Mouse (Mus musculus): Measurements from ENCODE around the gene Syn1.

Syn1 gene

DNA sequence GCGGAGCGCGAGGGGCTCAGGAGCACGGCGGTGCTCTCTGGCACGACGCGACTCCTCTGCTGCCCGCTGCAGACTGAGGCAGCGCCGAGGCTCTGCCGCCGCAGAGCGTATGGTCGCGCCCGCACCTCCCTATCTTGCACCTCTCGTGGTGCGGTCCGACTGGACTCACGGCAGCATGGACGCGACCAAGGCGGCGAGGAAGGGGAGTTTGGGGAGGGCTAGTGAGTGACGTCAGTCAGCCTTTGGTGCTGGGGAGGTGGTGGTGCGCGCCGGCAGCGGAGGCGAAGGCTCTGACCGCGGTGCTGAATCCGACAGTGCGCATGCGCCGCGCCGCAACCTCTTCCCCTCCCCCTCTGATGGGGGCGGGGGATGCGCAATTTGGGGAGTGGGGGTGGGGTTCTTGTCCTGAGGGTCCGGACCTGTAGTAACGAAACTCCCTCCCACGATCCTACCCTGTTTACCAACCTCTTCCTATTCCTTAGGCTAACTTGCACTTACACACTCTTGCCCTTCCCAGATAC, at the start of gene Syn1:
TSS of gene Syn1 (minus strand) at position 161 of the 521 bp plus-strand sequence.
- DNase-seq (ENCODE audit: low read depth): peak; percentile 79

DNA sequence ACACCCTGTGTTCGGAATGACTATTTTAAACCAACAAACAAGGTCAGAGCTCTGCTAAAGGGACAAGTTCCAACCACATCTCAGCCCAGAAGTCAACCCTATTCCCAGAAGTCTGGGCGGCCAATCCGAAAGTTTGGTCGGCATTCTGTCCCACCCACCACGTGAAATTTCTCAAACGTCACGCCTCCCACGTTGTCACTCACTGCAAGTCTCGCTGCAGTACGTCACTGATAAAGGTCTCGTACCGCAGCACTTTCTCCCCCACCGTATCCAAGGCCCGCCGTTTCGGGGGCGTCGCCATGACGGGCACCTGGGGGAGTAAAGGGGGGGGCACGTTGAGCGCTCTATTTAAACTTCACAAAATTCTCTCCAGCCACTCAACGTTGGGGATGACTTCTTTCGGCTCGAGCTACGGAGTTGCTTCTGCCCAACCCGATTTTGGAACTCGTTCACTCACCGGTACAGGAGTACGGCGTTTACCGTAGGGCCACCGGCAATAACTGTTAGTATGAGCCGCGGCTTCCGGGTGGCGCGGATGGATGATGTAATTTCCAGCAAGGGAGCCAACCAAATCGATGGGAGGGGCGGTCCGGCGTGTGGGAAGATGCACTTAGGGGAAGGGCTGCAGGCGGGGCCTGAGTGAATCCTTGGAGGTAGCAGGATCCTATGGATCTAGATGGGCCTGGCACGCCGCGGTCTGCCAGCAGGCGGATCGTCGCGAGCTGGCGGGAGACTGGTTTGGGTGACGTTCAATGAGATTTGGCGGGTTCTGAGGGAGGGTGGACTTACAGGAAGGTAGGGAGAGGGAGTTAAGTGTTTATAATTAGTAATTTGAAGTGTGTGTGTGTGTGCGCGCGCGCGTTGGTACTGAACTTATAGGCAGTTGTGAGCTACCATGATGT, 40.9 kb upstream of the Syn1 start, which contains the start of gene Uxt:
TSS of gene Uxt (minus strand) at position 541 of the 902 bp plus-strand sequence.
- peak; percentile 92 for DNase-seq (ENCODE audit: low read depth)

DNA sequence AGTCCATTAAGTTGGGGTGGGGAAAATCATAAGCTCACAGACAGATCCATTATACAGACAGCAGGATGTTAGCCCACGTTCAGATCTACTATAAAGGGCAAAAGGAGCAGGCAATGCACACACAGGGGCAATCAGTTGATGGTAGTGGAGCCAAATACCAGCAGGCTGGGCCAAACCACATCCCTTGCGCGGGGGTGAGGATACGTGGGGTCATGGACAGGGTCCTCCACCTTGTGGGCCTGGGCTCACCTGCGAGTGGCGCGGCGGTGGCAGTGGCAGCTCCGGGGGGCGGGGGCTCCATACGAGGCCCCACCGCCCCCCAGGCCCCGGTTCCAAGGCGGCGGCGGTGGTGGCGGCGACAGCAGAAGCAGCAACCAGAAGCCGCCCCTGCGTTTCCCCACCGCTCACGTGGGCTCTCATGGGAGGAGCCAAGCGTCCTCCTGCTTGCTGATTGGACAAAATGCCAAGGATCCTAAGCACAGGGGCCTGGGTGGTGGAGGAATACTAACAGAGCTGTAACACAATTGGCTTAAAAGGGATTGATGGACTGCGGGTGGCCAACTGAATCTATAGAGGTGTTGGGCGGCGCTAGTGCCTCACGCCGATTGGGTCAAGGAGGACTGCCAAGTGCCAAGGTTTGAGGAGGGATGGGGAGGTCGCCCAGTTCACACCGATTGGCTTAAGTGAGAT, 29.5 kb upstream of the Syn1 start, which contains the start of gene Elk1:
TSS of gene Elk1 (minus strand) at position 418 of the 690 bp plus-strand sequence.
- DNase-seq (ENCODE audit: low read depth): peak; percentile 91

DNA sequence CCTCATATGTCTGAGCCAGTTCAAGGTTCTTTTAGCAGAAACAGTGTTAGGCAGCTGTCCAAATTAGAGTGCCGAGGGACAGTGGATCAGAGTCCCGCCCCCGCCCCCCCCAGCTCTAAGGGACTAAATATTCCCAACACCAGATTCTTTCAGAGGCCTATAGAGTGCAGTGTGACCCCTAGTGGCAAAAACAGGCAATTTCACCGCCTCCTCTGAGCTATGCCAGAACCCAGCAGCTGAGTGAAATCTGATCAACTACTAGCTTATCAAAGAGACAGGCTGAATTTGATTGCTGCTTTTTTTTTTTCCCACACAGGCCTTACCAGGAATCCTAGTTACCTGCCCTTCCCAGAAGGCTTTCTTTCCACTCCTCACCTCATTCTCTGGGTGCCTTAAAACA, 25.3 kb upstream of the Syn1 start:
- DNase-seq (ENCODE audit: low read depth): peak; percentile 59

DNA sequence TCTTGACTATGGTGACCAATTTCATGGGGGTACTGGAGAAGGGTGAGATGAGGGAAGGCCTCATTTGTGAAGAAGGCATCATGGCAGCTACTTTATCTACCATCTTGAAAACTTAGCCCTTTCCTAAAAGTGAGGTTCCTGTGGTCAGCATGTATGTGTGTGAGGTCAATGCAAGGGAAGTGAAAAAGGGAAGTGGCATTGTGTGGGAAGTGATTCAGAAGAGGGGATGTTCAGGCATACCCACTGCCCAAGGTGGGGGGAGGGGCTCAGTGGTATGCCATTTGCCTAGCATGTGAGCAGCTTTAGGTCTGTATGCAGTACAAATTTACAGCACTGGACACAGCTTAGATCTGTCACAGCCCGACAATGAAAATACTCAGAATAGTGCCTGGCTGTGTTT, 11.2 kb upstream of the Syn1 start:
- DNase-seq (ENCODE audit: low read depth): no peak

DNA sequence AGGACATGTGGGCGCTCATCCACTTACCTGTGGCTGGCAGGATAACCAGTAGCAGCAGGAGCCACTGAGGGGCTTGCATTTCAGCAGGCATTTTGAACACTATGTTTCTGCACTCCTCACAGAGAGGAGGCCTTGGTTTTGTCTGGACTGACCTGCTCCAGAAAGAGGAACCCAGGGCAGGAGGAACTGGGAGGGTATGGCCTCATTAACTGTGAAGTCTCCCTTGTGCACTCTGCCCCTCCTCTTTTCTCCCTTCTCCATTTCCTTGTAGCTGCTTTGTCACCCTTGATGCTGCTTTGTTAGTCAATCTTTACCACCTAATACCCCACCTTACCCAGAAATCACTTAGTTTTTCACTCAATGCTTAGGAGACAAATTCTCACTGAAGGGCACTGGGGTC, 10.6 kb upstream of the Syn1 start, which contains the start of gene Cfp:
TSS of gene Cfp (minus strand) at position 192 of the 400 bp plus-strand sequence.
- DNase-seq (ENCODE audit: low read depth): no peak

DNA sequence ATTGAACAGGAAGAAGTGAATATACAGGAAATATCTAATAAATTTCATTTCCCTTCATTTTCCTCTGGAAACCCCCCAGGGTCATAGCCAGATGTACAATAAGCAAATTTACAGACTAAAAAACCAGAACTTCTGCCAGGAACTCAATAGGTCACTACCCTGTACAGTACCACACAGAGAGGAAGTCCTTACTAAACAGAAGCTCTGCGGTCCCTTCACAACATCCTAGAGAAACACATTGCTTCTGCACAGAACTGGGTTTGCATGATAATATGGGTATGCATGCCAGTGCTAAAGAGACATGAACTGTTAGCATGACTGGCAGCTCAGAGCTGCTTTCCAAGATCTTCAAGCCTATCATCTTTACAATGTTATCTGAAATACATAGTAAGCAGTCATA, 9.1 kb upstream of the Syn1 start:
- no peak for DNase-seq (ENCODE audit: low read depth)

DNA sequence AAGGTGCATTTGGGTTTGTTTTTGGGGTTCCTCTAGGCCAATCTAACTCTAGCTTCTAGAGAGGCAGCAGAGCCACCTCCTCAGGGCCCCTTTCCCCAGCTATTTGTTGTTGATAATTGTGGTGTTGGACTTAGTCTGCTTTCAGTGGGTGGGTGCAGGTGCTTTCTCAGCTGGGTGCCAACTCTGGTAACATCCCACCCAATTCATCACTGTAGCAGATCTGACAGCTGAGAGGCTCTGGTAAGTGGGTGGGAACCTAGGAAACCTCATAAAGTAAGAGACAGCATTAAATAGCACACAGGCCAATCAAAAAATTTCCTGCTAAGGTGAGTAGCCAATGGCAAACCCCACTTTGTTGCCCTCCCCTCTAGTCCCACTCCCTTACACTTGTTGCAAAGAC, 4.2 kb upstream of the Syn1 start:
- DNase-seq (ENCODE audit: low read depth): no peak

DNA sequence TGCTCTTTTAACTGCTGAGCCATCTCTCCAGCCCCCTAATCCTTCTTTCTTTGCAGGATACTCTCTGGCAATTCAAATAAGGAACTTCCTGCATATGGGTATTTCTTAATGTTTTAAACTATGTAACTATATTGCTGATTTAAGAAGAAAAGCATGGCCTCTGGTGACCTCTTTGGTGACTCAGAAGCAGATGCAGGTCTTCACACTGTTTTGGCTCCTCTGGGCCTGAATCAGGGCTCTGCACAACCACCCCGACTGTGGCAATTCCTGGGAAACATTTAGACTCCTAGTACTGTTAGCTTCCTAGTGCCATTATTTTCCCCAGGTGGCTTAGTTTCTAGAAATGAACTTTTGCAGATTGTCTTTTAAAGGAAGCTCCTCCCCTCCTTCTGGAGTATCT, 2.7 kb upstream of the Syn1 start:
- DNase-seq (ENCODE audit: low read depth): no peak

DNA sequence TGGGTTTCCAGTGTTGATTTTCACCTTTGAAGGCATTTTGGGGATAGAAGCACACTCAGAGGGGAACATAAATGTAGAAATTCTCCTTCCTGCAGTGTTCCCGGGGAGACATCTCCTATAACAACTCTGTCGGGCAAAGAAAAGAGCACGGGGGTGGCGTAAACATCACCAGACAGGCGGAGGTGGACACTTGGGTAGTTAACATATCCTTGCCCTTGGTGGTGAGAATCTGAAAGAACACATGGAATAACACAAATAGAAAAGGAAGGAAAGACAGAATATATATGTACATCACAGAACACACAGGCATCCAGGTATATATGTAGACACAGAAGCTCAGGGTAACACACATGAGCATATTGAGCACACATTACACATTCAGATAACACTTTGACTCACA, 562 bp upstream of the Syn1 start:
- DNase-seq (ENCODE audit: low read depth): peak; percentile 3

DNA sequence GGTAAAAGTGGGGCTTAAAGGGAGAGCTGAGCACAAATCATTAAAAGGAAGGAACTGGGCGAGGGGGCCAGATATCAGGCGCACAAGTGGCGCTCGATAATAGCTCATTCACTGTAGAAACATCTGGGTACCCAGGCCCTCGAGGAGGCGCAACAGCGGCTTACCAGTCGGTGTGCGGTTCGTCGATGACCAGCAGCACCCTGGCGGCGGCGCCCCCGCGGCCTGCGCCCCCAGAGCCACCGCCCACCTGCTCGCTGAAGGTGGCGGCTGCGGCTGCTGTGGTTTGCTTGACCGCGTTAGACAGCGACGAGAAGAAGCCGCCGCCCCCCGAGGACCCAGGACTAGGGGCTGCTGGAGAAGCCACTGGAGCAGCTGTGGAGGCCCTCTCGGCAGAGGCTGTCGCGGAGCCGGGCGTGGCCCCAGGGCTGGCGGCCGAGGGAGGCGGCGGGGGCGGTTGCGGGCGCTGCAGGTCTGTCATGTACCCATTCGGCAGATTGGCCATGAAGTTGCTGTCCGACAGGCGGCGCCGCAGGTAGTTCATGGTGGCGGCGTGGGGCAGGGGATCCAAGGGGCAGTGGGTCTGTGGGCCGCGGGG, 458 bp downstream of the Syn1 start:
- DNase-seq (ENCODE audit: low read depth): no peak

DNA sequence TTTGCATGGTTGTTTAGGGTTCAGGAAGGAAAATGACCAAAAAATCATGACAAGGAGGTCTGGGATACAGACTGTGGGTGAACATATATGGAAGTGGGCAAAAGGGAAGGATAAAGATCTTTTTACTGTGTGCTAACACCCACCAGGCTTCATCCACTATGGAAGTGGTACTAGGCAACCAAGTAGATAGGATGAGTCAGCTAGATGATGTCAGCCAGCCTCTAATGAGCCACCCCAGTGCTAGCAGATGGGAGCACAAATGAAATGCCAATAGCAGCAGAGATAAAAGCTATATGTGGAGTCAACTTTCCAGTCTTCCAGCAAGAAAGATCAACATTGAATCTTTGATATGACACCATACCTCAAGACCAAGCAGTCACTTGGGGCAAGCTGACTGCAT, 5.7 kb downstream of the Syn1 start:
- DNase-seq (ENCODE audit: low read depth): no peak

DNA sequence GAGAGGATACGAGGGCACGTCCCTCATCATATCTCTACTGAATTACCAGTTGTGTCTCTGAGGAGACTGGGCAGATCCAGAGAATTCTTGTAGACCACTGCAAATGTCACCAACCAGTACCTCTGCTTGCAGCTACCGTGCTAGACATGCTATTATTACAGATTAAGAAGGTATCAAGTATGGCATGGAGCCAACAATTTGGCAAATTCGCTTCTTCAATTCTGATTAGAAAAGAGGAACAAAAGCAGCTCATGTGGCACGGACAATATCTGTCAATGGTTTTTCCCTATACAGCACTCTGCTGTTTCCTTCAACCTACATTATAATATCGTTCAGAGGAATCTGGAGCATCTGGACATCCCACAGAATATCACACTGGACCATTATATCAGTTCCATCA, 7.1 kb downstream of the Syn1 start:
- DNase-seq (ENCODE audit: low read depth): no peak

DNA sequence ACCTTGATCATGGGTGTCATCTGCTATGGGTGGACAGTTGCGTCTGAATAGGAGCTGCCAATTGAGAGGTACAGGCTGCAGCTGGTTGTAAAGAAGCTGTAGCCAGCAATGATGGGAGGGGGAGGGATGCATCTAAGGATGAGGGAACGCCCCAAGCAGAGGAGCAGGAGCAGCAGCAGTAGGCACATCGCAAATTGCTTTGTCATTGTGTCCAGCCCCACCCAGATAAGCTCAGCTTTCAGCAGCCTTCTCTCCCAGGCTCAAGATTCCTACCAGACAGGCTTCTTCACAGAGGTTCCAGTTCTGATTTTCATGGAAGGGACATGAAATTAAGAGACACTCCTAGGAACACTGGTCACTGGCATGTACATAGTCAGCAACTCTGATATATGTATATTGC, 10.7 kb downstream of the Syn1 start:
- DNase-seq (ENCODE audit: low read depth): no peak

DNA sequence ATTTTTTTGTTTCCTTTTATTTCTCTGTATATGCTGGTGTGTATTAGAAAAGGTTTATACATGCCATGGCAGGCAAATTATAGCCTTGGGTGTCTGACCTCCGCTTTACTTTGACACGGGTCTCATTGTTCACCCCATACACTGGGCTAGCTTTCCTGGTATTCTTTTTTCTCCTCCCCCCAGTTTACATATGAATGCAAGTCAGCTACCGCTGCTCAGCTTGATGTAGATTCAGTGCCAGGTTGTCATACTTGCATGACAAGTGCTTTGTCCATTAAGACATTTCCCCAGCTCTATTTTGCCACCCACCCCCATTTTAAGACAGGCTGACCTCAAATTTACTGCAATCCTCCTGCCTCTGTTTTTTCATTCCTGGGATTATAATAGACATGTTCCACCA, 45.6 kb downstream of the Syn1 start:
- no peak for DNase-seq (ENCODE audit: low read depth)

DNA sequence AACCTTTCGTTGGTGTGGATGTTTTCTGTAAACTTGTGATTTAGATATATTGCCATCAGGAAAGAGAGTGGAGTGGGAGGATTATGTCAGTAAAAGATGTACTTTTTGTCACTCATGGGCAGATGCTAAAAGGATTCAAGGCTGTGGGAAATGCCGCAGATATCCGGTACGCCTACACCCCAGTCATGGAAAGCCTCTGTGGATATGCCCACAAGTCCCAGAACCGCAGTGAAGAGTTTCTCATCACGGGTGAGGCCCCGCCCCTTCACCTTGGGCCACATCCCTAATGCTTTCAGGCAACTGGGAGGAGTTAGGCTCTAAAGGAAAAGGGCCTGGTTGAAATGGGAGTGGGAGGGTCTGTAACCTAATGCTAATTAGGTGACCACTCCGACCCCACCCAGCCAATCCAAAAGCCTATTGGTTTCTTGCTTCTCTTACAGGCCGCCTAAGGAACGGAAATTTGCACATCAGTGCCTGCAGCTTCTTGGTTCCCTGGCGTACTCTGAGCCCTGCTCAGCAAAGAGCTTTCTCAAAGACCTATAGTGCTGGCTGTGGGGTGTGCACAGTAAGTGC, 47.8 kb downstream of the Syn1 start:
- no peak for DNase-seq (ENCODE audit: low read depth)

DNA sequence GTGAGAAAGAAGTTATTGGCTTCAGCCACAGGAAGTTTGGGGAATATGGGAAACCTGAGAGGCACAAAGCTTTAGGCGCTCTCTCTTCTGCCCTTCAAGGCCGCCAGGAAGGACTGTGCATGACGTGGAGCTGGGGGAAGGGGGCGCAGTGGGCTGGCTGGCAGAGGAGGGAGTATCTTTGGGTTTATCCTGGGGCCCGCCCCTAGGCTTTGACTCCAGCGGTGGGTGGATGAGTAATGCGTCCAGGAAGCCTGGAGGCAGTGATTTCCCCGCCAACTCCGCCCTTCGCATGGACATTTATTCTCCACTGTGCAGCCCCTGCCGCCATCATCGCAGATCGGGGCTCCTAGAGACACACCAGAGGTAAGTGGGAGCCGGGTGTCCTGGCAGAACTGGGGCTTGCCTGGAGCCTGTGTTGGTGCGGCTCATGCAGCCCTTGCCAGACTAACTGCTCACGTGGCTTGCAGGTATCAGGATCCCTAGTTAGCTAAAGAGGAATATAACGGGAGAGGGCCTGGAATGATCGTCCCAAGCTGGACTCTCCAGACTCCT, 50.8 kb downstream of the Syn1 start, which contains the start of gene Timp1:
TSS of gene Timp1 (plus strand) at position 205 of the 552 bp plus-strand sequence.
- DNase-seq (ENCODE audit: low read depth): no peak

DNA sequence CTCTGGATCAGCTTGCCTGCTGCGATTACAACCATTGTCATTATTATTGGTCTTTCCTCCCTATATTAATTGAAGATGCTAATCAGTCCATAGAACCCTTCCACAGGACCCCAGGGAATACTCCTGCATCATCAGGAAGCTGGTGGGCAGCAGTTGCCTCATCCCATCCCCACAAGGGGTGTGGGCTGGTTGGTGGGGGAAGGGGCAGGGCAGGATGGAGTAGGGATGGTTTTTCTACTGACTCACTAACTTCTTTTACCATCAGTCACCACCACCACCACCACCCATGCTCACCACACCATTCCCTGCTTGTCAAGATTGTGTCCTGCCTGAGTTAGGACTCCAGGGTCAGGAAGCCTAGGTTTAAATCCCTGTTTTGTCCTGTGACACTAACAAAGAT, 51.6 kb downstream of the Syn1 start:
- DNase-seq (ENCODE audit: low read depth): no peak

DNA sequence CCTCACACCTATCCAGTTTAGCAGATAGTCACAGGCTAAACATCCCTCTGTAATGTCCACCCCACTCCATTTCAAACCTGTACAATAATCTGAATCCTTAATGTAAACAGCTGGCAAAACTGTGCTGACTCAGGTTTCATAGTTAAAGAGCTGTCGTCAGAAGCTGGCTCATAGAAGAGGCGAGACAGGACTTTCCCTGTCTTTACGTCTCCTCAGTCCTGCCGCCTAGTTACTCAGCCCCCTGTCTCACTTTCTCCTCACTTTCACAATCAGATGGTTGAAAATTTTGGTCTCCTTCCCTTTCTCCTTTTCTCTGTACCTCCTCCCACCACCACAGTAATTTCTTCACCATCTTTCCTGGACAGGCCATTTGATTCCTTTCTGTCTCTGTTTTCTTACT, 52.7 kb downstream of the Syn1 start:
- no peak for DNase-seq (ENCODE audit: low read depth)

DNA sequence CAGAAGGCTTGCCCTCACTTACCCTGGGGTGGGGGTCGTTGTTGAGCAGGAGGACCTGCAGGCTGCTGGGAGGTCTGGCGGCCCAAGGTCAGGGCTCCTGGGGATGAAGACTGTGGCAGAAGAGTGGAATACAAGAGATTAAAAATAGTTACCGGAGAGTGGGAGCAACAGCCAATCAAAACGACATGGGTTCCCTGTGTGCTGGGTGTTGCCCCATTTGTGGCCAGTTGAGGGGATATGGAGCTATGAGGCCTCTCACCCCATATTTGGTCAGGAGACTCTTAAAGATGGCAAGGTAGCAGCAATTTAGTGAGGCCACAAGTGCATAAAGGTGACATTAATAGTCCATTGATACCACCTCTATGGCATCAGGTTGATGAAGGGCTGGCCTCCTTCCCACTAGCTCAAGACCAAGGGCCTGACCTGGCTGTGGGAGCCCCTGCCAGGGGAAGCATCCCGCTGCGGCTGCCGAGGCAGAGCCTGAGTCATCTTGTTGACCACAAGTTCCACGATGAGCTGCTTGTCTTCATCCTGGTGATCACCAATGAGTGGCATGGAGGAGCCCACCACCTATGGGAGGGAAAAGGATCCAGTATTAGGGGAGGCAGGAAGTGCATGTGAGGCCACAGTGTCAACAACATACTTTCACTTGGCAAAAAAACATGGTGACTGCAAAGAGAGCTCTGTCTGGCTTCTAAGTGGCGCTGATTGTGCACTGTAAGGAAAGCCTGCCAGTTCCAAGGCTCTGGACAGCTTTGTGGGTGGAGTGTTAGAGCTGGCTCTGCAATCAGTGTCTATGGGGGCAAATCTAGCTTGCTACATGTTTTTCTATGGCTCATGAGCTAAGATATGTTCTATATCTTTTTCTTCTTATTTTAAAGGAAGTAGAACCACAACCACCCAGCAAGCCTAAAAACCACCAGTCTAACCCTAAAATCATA, 57.4 kb downstream of the Syn1 start:
- DNase-seq (ENCODE audit: low read depth): peak; percentile 5

All from induced T-regulatory cell, adult 2 months (primary cell).